Mouse (Mus musculus): ENCODE measurements around the gene Zfp811.

Gene Zfp811

GRCm38 (mm10) chr17:32753634-32754033, 56.1 kb downstream of the Zfp811 start:
- no peak for DNase-seq (ENCODE audit: low spot score)

- no peak for DNase-seq (ENCODE audit: low spot score)
Measured at GRCm38 (mm10) chr17:32752813-32753360, 56.8 kb downstream of the Zfp811 start.

- no peak for DNase-seq (ENCODE audit: low spot score)
Measured at GRCm38 (mm10) chr17:32750611-32751010, 59.1 kb downstream of the Zfp811 start.

Data from c-Kit-positive CD71-positive TER-119-positive erythroid progenitor cells, embryonic 14.5 days (primary cell).